In the genomic region with DNA sequence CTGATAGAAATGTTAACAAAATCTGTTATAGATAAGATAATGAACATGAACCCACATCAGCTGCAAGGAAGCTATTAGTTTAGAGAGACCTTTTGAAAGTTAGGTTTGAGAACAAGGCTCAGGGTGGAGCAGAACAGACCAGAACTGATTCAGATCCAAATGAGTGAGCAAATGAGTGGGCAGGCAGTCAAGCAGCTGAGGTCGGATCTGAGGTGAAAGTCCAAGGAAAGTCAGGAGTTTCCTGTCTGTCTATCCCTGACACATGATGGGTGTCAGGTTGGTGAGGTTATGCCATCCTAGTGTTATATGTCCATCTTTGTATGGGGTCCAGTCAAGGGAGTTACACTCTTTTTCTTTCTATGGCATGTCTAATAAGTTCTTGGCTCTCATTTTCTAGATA, we compare ENCODE assay signal across 21 mouse cellular contexts. TPM values are rescaled to one million over a fixed set of nuclear protein-coding genes. Genes with fewer than 3 reads are reported as not detected.
DNase-seq lines count a peak whose midpoint lies in the region; ATAC-seq and TF ChIP-seq lines count a peak whose summit lies in the region.
"Had no signal": no experiment of that assay in that cellular context is flagged by ENCODE, and none has a peak within 500 bp of the region (broad histone marks: within the 10 kb centered on the region; RNA-seq: fewer than 3 reads in every experiment).

No protein-coding gene starts in this region.

- H3K4me2 ChIP-seq in kidney, embryonic 16.5 days (replicated peaks; ENCODE audit: low read depth, low read length): no peak overlapping the region
- H3K4me2 ChIP-seq: embryonic facial prominence, embryonic 12.5 days; forebrain, embryonic 13.5 days; heart, embryonic 13.5 days; limb, embryonic 13.5 days had no signal

- intact Hi-C loops in gastrocnemius, adult 2 months (cut with DNase I): no loop called here
- intact Hi-C loops in heart, postnatal 36 days (cut with DNase I): no loop called here

- no peaks in the 10 kb centered on the region for H3K9me3 ChIP-seq in kidney, embryonic 16.5 days (ENCODE audit: low read length)
- H3K9me3 ChIP-seq: embryonic facial prominence, embryonic 12.5 days; forebrain, embryonic 13.5 days; G1E; heart, embryonic 13.5 days; limb, embryonic 13.5 days had no signal

- H3K9ac ChIP-seq in kidney, embryonic 16.5 days (replicated peaks; ENCODE audit: low read length): no peak overlapping the region
- H3K9ac ChIP-seq: embryonic facial prominence, embryonic 12.5 days; forebrain, embryonic 13.5 days; heart, embryonic 13.5 days; limb, embryonic 13.5 days had no signal

- no peaks in the 10 kb centered on the region for H3K27me3 ChIP-seq in kidney, embryonic 16.5 days (ENCODE audit: insufficient read depth, low read length)
- H3K27me3 ChIP-seq: embryonic facial prominence, embryonic 12.5 days; forebrain, embryonic 13.5 days; heart, embryonic 13.5 days; limb, embryonic 13.5 days had no signal

- H3K4me3 ChIP-seq in gastrocnemius, adult 2 months: no peak overlapping the region
- no peak overlapping the region for H3K4me3 ChIP-seq in kidney, embryonic 16.5 days (ENCODE audit: low read length)
- H3K4me3 ChIP-seq: embryonic facial prominence, embryonic 12.5 days; erythroblast, embryonic 14.5 days; forebrain, embryonic 13.5 days; heart, embryonic 13.5 days; limb, embryonic 13.5 days had no signal

- no peaks in the 10 kb centered on the region for H3K36me3 ChIP-seq in kidney, embryonic 16.5 days (ENCODE audit: insufficient read depth, low read length)
- H3K36me3 ChIP-seq: embryonic facial prominence, embryonic 12.5 days; G1E; heart, embryonic 13.5 days; limb, embryonic 13.5 days had no signal

- peak overlapping the region; percentile 58; the same call in 1 of the 2 replicates for H3K27ac ChIP-seq in gastrocnemius, adult 2 months
- no peak overlapping the region for H3K27ac ChIP-seq in kidney, embryonic 16.5 days (ENCODE audit: low read length)
- H3K27ac ChIP-seq: embryonic facial prominence, embryonic 12.5 days; forebrain, embryonic 13.5 days; heart, embryonic 13.5 days; kidney, postnatal 0 days; limb, embryonic 13.5 days; stomach, postnatal 0 days had no signal

- WGBS in kidney, embryonic 16.5 days: 39% methylated on average over 1 of the region's 1 CpGs

- H3K4me1 ChIP-seq in kidney, embryonic 16.5 days (ENCODE audit: insufficient read depth, low read length): no peaks in the 10 kb centered on the region
- H3K4me1 ChIP-seq: embryonic facial prominence, embryonic 12.5 days; forebrain, embryonic 13.5 days; limb, embryonic 13.5 days had no signal

- peak; percentile 55 for DNase-seq in gastrocnemius, adult 2 months
- no peak for DNase-seq in gastrocnemius, adult 8-10 months (ENCODE audit: low spot score in 2 of 2)
- peak; percentile 49 for DNase-seq in kidney, adult 18-20 months
- DNase-seq in gastrocnemius, postnatal 25 days: peak; percentile 18
- DNase-seq in heart, postnatal 36 days: peak; percentile 36 to 45
- DNase-seq in left cerebral cortex, adult 11 months (ENCODE audit: low spot score): no peak
- DNase-seq in ovary, adult 18-20 months (ENCODE audit: low spot score): no peak
- DNase-seq: cerebellum, adult 11 months; cerebellum, postnatal 10 days; lung, postnatal 4 days; retina, postnatal 1 day had no signal

- ATAC-seq in kidney, embryonic 16.5 days (ENCODE audit: low FRiP score, low TSS enrichment): no peak
- ATAC-seq: activated CD4-positive, CD25-positive, alpha-beta regulatory T cell, adult 4 months; forebrain, embryonic 13.5 days had no signal

- no peak for TF ChIP-seq CTCF in gastrocnemius, adult 2 months (IDR thresholded peaks at IDR 0.05)

RNA-seq across cellular contexts. Expression of gene C2cd2, which starts 32.9 kb away (rescaled TPM):
- 100 to 1,000 TPM; 203 to 277 TPM for total RNA-seq in gastrocnemius, adult 2 months (2021)
- total RNA-seq in gastrocnemius, adult 8-10 months (2022): 100 to 1,000 TPM; 186 to 243 (median 221) TPM
- polyA plus RNA-seq in kidney, embryonic 16.5 days (2015; fragmentation: Nextera tagmentation; extraction: Ambion mirVana): 16.7 and 18.1 TPM in 2 replicates
- total RNA-seq in gastrocnemius, postnatal 25 days (2021): 100 to 1,000 TPM; 171 to 179 TPM
- total RNA-seq in heart, postnatal 36 days (2021): 10 to 100 TPM; 18.3 to 28.8 TPM

RNA-seq across cellular contexts. Expression of gene Zbtb21, which starts 32.9 kb away (rescaled TPM):
- total RNA-seq in gastrocnemius, adult 2 months (2021): 1 to 10 TPM; 7.4 to 9.1 TPM
- total RNA-seq in gastrocnemius, adult 8-10 months (2022): 10 to 100 TPM in 1 of 4 experiments, 1 to 10 TPM in 3; 6.7 to 10.5 (median 7.5) TPM
- polyA plus RNA-seq in kidney, embryonic 16.5 days (2015; fragmentation: Nextera tagmentation; extraction: Ambion mirVana): 14.0 and 15.0 TPM in 2 replicates
- 1 to 10 TPM; 5.1 to 6.9 TPM for total RNA-seq in gastrocnemius, postnatal 25 days (2021)
- total RNA-seq in heart, postnatal 36 days (2021): 1 to 10 TPM; 9.3 to 9.5 TPM

Comparison
In these comparisons a context has a peak if more than half of its experiments do, and no peak if none do; other contexts are left out.
1. DNase-seq: peak in gastrocnemius, adult 2 months (single experiment), kidney, adult 18-20 months (single experiment), gastrocnemius, postnatal 25 days (single experiment) and heart, postnatal 36 days (2 of 2); none in gastrocnemius, adult 8-10 months (0 of 2), left cerebral cortex, adult 11 months (single experiment) and ovary, adult 18-20 months (single experiment).
2. RNA of gene C2cd2, which starts 32.9 kb away (total RNA-seq): 203 to 277 TPM in gastrocnemius, adult 2 months, 186 to 243 TPM in gastrocnemius, adult 8-10 months and 171 to 179 TPM in gastrocnemius, postnatal 25 days; 18.3 to 28.8 TPM in heart, postnatal 36 days; every median in the first group is over 4 times any median in the second.